Mouse (Mus musculus) limb, embryonic 12.5 days (tissue): ENCODE results near the gene Cyp2s1. TPM values are rescaled to one million over a fixed set of nuclear protein-coding genes. Genes with fewer than 3 reads are reported as not detected.

ENCODE experiments used
- ATAC-seq: fragments of 200-750 bp; cut with Nextera tagmentation; 2 replicates; pipeline ENCODE4 v1.8.0; 2017; ENCODE audit warnings: low read depth, moderate TSS enrichment; ENCODE audit not compliant: insufficient number of reproducible peaks, insufficient read depth, low FRiP score, low TSS enrichment
- H3K27ac ChIP-seq: fragments of 300-500 bp; sonication (generic); 2 replicates; pipeline ENCODE4 v1.5.1; 2016; ENCODE audit warnings: mild to moderate bottlenecking, moderate library complexity
- H3K27me3 ChIP-seq: fragments of 300-500 bp; sonication (generic); 2 replicates; pipeline ENCODE4 v1.6.1; 2016; ENCODE audit warnings: mild to moderate bottlenecking, moderate library complexity
- H3K36me3 ChIP-seq: fragments of 300-500 bp; sonication (generic); 2 replicates; pipeline ENCODE4 v1.6.1; 2016; ENCODE audit warnings: mild to moderate bottlenecking, moderate library complexity
- H3K4me1 ChIP-seq: fragments of 300-500 bp; sonication (generic); replicated peaks from 2 replicates; pipeline ENCODE4 v1.6.1; 2016
- H3K4me2 ChIP-seq: fragments of 300-500 bp; sonication (generic); 2 replicates; pipeline ENCODE4 v1.6.1; 2016; ENCODE audit warnings: mild to moderate bottlenecking, moderate library complexity
- H3K4me3 ChIP-seq: fragments of 300-500 bp; sonication (generic); replicated peaks from 2 replicates; pipeline ENCODE4 v1.5.1; 2016; ENCODE audit warnings: mild to moderate bottlenecking
- H3K9ac ChIP-seq: fragments of 300-500 bp; sonication (generic); replicated peaks from 2 replicates; pipeline ENCODE4 v1.6.1; 2016; ENCODE audit warnings: mild to moderate bottlenecking, moderate library complexity
- H3K9me3 ChIP-seq: fragments of 300-500 bp; sonication (generic); 2 replicates; pipeline ENCODE4 v1.6.1; 2016; ENCODE audit warnings: mild to moderate bottlenecking, moderate library complexity
- WGBS: fragments of 180-500 bp; shearing (Covaris S2); methylation state at CpG from one replicate; pipeline ENCODE4 v1.1.7; 2016; 5-methylcytosine and 5-hydroxymethylcytosine counted together
- polyA plus RNA-seq: library from polyadenylated mRNA; unstranded; fragments of >200 nt; fragmentation: Nextera tagmentation; extraction: Ambion mirVana; gene quantifications from 2 replicates; pipeline ENCODE4 v1.2.1, GENCODE M21; 2016

Gene Cyp2s1
- polyA plus RNA-seq, 1 experiment from 2014 or later, result 1.2 TPM

DNA sequence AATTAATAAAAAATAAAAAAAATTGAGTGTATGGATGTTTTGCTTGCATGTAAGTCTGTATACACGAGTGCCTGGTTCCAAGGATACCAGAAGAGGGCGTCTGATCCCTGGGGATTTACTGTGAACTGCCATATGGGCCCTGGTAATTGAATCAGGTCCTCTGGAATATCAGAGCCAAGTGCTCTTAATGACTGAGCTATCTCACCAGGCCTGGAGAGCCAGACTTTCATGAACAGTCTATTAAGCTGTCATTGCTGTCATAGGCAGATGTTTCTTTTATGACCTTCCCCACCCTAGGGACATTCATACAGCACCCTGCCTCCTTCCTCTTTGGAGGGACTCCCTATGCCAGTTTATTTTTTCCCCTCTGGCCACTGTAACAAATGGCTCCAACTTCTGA is 26.8 kb upstream of the Cyp2s1 start:
- no peak overlapping the region for H3K4me3 ChIP-seq
- no peak overlapping the region for H3K9ac ChIP-seq
- H3K9me3 ChIP-seq, result no peaks in the 10 kb centered on the region
- WGBS, result 35% methylated on average over 2 of the region's 2 CpGs
- H3K4me2 ChIP-seq, result no peak overlapping the region
- ATAC-seq, result no peak
- H3K27me3 ChIP-seq, result no peaks in the 10 kb centered on the region
- H3K36me3 ChIP-seq, result no peaks in the 10 kb centered on the region
- H3K27ac ChIP-seq, result no peak overlapping the region
- no peaks in the 10 kb centered on the region for H3K4me1 ChIP-seq

DNA sequence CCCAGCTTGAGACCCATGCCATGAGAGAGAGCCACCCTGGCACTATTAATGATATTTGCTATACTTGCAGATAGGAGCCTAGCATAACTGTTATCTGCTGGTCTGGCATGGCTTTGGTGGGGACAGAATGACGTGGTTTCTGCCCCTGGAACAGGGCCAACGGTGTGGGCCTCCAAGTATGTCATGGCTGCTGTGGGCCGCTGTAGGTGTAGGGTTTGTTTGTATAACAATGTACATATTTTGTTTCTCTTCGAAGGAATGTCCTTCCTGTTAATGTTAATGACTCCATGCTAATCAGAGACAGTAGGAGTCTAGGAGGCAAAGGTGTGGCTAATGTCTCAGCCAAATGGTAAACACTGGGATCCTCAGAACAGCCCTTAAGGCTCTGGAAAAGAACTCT is 24.2 kb upstream of the Cyp2s1 start:
- Histone ChIP-seq H3K4me2 (no peak overlapping the region), H3K9ac (no peak overlapping the region), H3K27me3 (no peaks in the 10 kb centered on the region), H3K36me3 (no peaks in the 10 kb centered on the region), H3K27ac (no peak overlapping the region), H3K9me3 (no peaks in the 10 kb centered on the region), H3K4me3 (no peak overlapping the region), H3K4me1 (no peaks in the 10 kb centered on the region)
- ATAC-seq, result no peak
- 81% methylated on average over 4 of the region's 4 CpGs for WGBS

DNA sequence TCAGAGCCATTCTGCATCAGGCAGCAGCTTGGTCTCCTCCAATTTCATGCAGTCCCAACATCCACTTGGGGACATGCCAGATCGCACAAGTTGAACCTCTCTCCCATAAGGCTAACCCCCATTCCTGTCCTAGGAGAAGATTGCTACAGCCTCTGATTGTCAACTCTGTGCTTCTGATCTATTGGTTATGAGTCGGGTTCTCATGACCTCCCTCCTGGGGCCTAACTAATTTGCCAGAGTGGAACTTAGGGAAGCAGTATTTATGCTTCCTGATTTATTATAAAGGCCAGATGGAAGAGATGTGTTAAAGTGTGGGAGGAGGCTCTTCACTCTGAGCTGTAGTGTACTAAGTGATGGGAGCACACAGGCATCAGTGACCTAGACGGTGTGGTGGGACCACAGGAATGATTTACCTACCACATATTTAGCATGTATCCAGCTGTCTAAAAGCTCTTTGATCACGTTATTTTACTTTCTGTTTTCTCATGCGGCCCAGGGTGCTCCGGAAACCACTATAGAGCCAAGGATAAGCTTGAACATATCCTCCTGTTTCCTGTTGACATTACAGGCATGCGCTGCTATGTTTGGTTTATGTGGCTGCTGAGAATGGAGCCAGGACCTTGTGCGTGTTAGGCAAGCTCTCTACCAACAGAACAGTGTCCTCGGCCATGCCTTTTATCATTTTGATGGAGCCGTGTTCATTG is 18.6 kb upstream of the Cyp2s1 start:
- H3K27me3 ChIP-seq, result no peaks in the 10 kb centered on the region
- no peak overlapping the region for H3K27ac ChIP-seq
- H3K4me2 ChIP-seq, result no peak overlapping the region
- H3K9me3 ChIP-seq, result no peaks in the 10 kb centered on the region
- 82% methylated on average over 10 of the region's 10 CpGs for WGBS
- no peaks in the 10 kb centered on the region for H3K36me3 ChIP-seq
- ATAC-seq, result no peak
- no peak overlapping the region for H3K4me3 ChIP-seq
- peaks cover 4% of the 10 kb centered on the region for H3K4me1 ChIP-seq
- no peak overlapping the region for H3K9ac ChIP-seq

DNA sequence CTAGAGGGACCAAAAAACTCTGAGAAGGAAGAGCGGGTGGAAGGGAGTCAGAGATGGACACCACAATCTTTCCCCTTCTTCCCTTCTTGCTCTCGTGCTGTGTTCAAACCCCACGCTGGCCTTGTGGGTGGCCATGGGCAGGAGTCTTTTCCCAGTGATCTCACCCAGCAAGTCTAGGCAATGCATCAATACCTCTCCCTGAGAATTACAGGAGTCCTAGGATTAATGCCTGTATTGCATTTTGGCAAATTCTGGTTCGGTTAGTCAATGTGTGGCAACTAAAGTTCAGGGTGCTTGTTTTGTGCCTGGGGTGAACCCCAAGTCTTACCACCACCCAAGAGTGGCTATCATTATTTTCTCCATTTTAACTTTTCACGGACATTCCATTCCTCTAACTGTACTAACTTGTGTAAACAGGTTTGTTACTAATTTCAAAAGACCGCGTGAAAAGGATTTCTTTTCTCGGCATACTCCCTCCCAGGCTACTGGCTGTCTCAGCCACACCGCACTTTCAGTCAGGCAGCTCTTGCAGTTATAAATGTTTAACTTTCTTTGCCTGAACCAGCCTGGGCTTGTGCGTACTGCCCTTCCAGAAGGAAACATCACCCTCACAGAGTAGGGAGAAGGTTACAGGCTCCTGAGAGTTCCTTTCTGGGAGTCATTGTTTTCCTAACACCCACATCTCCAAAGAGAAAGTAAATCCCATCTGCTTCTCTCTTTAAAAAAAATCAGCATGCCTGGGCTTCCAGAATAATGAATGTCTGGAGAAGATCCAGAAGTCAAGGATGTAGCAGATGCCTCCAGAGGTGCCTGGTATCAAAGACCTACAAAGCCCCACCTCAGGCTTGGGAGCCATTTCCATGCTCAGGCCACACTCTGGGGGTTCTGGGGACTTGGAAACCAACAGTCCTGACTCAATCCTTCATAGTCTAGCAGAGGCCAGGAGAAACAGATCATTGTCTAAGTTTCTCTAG is 15.1 kb upstream of the Cyp2s1 start:
- Histone ChIP-seq H3K36me3 (no peaks in the 10 kb centered on the region), H3K27ac (no peak overlapping the region), H3K4me3 (no peak overlapping the region), H3K4me2 (no peak overlapping the region), H3K9ac (no peak overlapping the region), H3K27me3 (no peaks in the 10 kb centered on the region), H3K9me3 (no peaks in the 10 kb centered on the region), H3K4me1 (peaks cover 16% of the 10 kb centered on the region)
- 83% methylated on average over 10 of the region's 10 CpGs for WGBS
- no peak for ATAC-seq

DNA sequence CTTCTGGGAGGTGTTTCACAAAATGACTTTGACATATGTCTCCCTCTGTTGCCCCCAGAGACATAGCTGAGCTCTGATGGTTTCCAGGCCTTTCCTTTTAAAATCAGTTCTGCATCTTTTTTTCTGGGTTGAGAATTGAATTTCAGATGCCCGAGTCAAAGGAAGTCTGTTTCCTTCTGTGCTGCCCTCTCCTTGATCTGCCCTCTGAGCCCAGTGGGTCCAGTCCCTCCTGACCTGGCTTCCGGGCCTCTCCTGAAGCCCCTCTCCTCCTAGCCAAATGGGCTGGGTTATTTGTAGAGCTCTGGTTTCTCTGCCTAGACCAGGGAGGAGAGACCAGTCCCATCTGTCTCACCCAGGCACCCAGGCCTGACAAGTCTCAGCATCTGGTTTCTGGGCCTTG is 13.5 kb upstream of the Cyp2s1 start:
- H3K4me2 ChIP-seq, result no peak overlapping the region
- no peaks in the 10 kb centered on the region for H3K27me3 ChIP-seq
- H3K9ac ChIP-seq, result no peak overlapping the region
- peak overlapping the region; percentile 72 for H3K27ac ChIP-seq
- WGBS, result 23% methylated on average over 2 of the region's 2 CpGs
- no peak for ATAC-seq
- peaks cover 18% of the 10 kb centered on the region for H3K4me1 ChIP-seq
- no peaks in the 10 kb centered on the region for H3K9me3 ChIP-seq
- no peaks in the 10 kb centered on the region for H3K36me3 ChIP-seq
- H3K4me3 ChIP-seq, result no peak overlapping the region

DNA sequence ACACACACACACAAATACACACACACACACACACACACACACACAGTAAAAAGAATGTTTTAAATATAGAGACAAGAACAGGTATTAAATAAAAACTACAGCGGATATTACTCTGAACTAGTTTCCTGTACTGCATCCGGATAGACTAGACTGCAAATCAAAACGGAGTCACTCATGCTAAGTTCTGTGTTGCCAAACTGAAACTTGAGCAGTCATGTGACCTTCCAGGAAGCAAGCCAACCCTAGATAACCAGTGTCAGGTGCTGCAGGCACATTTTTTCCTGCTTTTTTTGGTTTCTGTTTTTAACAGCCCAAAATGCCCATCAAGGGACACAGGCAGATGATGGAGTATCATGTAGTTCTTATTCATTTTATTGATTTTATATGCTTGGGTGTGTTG is 10.5 kb upstream of the Cyp2s1 start:
- Histone ChIP-seq H3K36me3 (no peaks in the 10 kb centered on the region), H3K27ac (no peak overlapping the region), H3K9ac (no peak overlapping the region), H3K4me1 (peaks cover 18% of the 10 kb centered on the region), H3K4me3 (no peak overlapping the region), H3K4me2 (no peak overlapping the region), H3K27me3 (no peaks in the 10 kb centered on the region), H3K9me3 (no peaks in the 10 kb centered on the region)
- 28% methylated on average over 3 of the region's 3 CpGs for WGBS
- peak; percentile 60; the same call in 1 of the 2 replicates for ATAC-seq

DNA sequence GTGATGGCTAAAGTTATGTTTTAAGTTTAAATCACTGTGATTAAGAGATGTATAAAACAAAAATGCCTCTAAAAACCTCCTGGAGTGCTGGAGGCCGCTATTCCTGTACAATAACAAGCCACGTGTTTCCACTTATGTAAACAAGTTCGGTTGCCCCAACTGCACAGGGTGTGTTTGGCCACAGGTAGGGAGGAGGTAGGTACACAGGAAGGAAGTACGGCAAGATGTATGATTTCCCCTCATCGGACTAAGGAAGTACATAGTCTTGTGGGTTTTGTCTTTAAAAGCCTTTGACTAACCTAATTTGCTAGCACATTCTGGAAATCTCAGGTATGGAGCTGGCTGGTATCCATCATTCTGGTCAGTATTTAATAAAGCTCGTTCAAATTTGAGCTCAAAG is 9.3 kb upstream of the Cyp2s1 start:
- H3K9me3 ChIP-seq, result no peaks in the 10 kb centered on the region
- no peaks in the 10 kb centered on the region for H3K27me3 ChIP-seq
- H3K4me1 ChIP-seq, result peaks cover 18% of the 10 kb centered on the region
- no peak overlapping the region for H3K27ac ChIP-seq
- no peaks in the 10 kb centered on the region for H3K36me3 ChIP-seq
- H3K4me3 ChIP-seq, result no peak overlapping the region
- H3K4me2 ChIP-seq, result no peak overlapping the region
- H3K9ac ChIP-seq, result no peak overlapping the region
- WGBS, result 66% methylated on average over 6 of the region's 6 CpGs
- ATAC-seq, result no peak

DNA sequence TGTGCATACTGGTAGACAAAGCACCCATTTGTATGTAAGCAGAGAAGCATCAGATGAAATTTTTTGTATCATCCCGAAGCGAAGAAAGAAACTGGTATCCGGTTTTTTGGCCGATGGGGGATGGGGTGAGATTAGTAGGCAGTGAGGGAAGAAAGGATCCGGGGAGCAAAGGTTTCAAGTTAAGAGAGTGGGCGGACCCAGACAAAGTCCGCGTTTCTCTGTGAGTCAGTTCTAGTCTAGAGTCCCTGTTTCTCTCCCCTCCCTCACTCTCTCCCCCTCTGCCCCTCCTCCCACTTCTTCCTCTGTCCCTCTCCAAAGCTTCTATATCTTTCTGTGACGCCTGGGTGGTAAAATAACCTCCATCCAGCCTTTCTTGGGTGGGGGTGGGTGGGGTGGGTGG is 8.3 kb upstream of the Cyp2s1 start:
- Histone ChIP-seq H3K4me1 (peaks cover 10% of the 10 kb centered on the region), H3K9ac (no peak overlapping the region), H3K4me3 (no peak overlapping the region), H3K4me2 (no peak overlapping the region), H3K9me3 (no peaks in the 10 kb centered on the region), H3K27me3 (no peaks in the 10 kb centered on the region), H3K27ac (no peak overlapping the region), H3K36me3 (no peaks in the 10 kb centered on the region)
- no peak for ATAC-seq
- WGBS, result 58% methylated on average over 9 of the region's 9 CpGs

DNA sequence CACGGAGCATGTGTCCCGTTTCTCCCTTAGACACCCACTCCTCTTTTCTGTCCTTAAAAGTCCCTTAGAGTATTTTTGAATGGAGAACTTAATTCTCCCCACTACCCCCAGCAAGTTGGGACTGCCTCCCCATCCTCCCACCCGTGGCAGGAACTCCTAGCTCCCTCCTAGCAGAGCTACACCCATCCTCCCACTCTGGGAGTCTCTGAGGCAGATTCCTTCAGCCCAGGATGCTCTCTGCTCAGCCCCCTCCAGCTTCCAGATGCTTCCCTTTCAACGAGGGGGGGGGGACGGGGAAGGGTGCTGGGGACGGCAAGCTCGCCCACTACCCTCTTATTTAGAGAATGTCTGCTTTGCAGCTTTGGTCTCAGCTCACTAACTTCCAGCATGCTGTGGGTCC is 1.1 kb downstream of the Cyp2s1 start:
- ATAC-seq, result no peak
- no peak overlapping the region for H3K27ac ChIP-seq
- H3K4me1 ChIP-seq, result peaks cover 5% of the 10 kb centered on the region; the same call in 1 of the 2 replicates
- 18% methylated on average over 7 of the region's 7 CpGs for WGBS
- H3K36me3 ChIP-seq, result no peaks in the 10 kb centered on the region
- H3K27me3 ChIP-seq, result peaks cover 32% of the 10 kb centered on the region
- H3K4me2 ChIP-seq, result peak overlapping the region; percentile 90
- no peaks in the 10 kb centered on the region for H3K9me3 ChIP-seq
- no peak overlapping the region for H3K9ac ChIP-seq
- no peak overlapping the region for H3K4me3 ChIP-seq

DNA sequence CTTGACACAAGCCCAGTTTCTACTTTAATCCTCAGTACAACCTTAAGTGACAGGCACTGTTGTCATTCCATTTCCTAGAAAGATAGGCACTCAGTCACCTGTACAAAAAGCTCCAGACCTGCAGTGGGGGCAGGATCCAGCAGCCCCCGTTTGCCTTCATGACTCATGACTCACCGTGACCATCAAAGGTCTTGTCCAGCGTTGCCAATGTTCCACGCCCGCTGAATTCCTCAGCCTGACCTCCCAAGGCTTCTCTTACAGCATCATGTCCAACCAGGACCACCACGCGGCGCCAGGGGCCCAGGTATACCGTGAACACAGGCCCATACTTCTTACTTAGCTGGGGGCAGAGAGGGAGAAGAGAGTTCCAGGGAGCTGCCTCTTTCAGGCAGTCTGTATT is 2.0 kb downstream of the Cyp2s1 start:
- H3K9me3 ChIP-seq, result no peaks in the 10 kb centered on the region
- no peaks in the 10 kb centered on the region for H3K36me3 ChIP-seq
- H3K4me2 ChIP-seq, result no peak overlapping the region
- WGBS, result 85% methylated on average over 9 of the region's 9 CpGs
- no peak overlapping the region for H3K9ac ChIP-seq
- no peak for ATAC-seq
- no peak overlapping the region for H3K4me3 ChIP-seq
- H3K27ac ChIP-seq, result no peak overlapping the region
- peaks cover 5% of the 10 kb centered on the region; the same call in 1 of the 2 replicates for H3K4me1 ChIP-seq
- peaks cover 32% of the 10 kb centered on the region for H3K27me3 ChIP-seq

DNA sequence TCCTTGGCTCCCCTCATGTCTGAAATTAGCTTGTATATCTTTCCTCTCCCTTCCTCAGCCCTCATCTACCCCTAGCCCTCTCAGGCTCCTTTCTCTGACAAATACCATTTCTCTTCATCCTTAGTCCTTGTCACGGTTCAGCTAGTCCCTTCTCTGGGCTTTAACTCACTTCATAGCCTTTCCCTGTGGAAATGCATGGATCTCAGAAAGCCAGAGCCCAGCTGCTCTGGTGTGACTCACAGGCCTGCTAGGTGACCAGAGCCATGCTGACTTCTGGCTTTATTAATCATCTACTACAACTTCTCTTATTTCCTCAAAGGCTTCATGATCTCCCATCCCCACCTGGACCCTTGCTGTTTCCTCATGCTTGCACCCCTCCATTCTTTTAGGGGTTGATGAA is 4.5 kb downstream of the Cyp2s1 start:
- no peaks in the 10 kb centered on the region for H3K36me3 ChIP-seq
- 62% methylated on average over 1 of the region's 1 CpGs for WGBS
- no peak for ATAC-seq

More for the DNA sequence above, 4.5 kb downstream of the Cyp2s1 start:
- Histone ChIP-seq H3K4me3 (no peak overlapping the region), H3K9me3 (no peaks in the 10 kb centered on the region), H3K27ac (no peak overlapping the region), H3K4me1 (peaks cover 5% of the 10 kb centered on the region; the same call in 1 of the 2 replicates), H3K27me3 (peaks cover 31% of the 10 kb centered on the region), H3K4me2 (no peak overlapping the region), H3K9ac (no peak overlapping the region)
